Mouse (Mus musculus): Measurements from ENCODE around the gene Ttc26.

Gene Ttc26

GRCm38 (mm10) chr6:38381129-38381771 lies at the start of gene Ttc26:
TSS of gene Ttc26 (plus strand) at chr6:38381469.
- TF ChIP-seq GATA4 (IDR thresholded peaks at IDR 0.05; ENCODE audit: insufficient replicate concordance, low read length), result peak; percentile 14; the same call in 1 of the 2 replicates

- TF ChIP-seq GATA4 (IDR thresholded peaks at IDR 0.05; ENCODE audit: insufficient replicate concordance, low read length), result no peak
Measured at GRCm38 (mm10) chr6:38335264-38335663, 46.0 kb upstream of the Ttc26 start.

GRCm38 (mm10) chr6:38337166-38337705 lies 44.0 kb upstream of the Ttc26 start:
- TF ChIP-seq GATA4 (IDR thresholded peaks at IDR 0.05; ENCODE audit: insufficient replicate concordance, low read length), result no peak

GRCm38 (mm10) chr6:38337951-38338350 lies 43.3 kb upstream of the Ttc26 start:
- no peak for TF ChIP-seq GATA4 (IDR thresholded peaks at IDR 0.05; ENCODE audit: insufficient replicate concordance, low read length)

GRCm38 (mm10) chr6:38339078-38339477 lies 42.2 kb upstream of the Ttc26 start:
- TF ChIP-seq GATA4 (IDR thresholded peaks at IDR 0.05; ENCODE audit: insufficient replicate concordance, low read length), result no peak

- peak; percentile 16; the same call in 1 of the 2 replicates for TF ChIP-seq GATA4 (IDR thresholded peaks at IDR 0.05; ENCODE audit: insufficient replicate concordance, low read length)
Measured at GRCm38 (mm10) chr6:38341751-38342665, 39.3 kb upstream of the Ttc26 start.

GRCm38 (mm10) chr6:38342666-38342992 lies 38.6 kb upstream of the Ttc26 start:
- TF ChIP-seq GATA4 (IDR thresholded peaks at IDR 0.05; ENCODE audit: insufficient replicate concordance, low read length), result no peak

- no peak for TF ChIP-seq GATA4 (IDR thresholded peaks at IDR 0.05; ENCODE audit: insufficient replicate concordance, low read length)
Measured at GRCm38 (mm10) chr6:38343581-38343980, 37.7 kb upstream of the Ttc26 start.

GRCm38 (mm10) chr6:38344006-38344670 lies 37.1 kb upstream of the Ttc26 start:
- no peak for TF ChIP-seq GATA4 (IDR thresholded peaks at IDR 0.05; ENCODE audit: insufficient replicate concordance, low read length)

- peak; percentile 32; the same call in 1 of the 2 replicates for TF ChIP-seq GATA4 (IDR thresholded peaks at IDR 0.05; ENCODE audit: insufficient replicate concordance, low read length)
Measured at GRCm38 (mm10) chr6:38345796-38346195, 35.5 kb upstream of the Ttc26 start.

- TF ChIP-seq GATA4 (IDR thresholded peaks at IDR 0.05; ENCODE audit: insufficient replicate concordance, low read length), result no peak
Measured at GRCm38 (mm10) chr6:38347875-38348274, 33.4 kb upstream of the Ttc26 start.

GRCm38 (mm10) chr6:38348811-38349453 lies 32.3 kb upstream of the Ttc26 start:
- TF ChIP-seq GATA4 (IDR thresholded peaks at IDR 0.05; ENCODE audit: insufficient replicate concordance, low read length), result no peak

- no peak for TF ChIP-seq GATA4 (IDR thresholded peaks at IDR 0.05; ENCODE audit: insufficient replicate concordance, low read length)
Measured at GRCm38 (mm10) chr6:38349806-38350205, 31.5 kb upstream of the Ttc26 start.

- TF ChIP-seq GATA4 (IDR thresholded peaks at IDR 0.05; ENCODE audit: insufficient replicate concordance, low read length), result no peak
Measured at GRCm38 (mm10) chr6:38351930-38352329, 29.3 kb upstream of the Ttc26 start.

- no peak for TF ChIP-seq GATA4 (IDR thresholded peaks at IDR 0.05; ENCODE audit: insufficient replicate concordance, low read length)
Measured at GRCm38 (mm10) chr6:38352451-38352850, 28.8 kb upstream of the Ttc26 start.
